Mouse (Mus musculus) adrenal gland, postnatal 10 days (tissue): ENCODE results near the gene Gprc5b. TPM values are rescaled to one million over a fixed set of nuclear protein-coding genes. Genes with fewer than 3 reads are reported as not detected.
A peak's percentile ranks its signal among the peaks of the same experiment; 100 is the strongest.

Experiments
- DNase-seq: peaks from one replicate; pipeline ENCODE4 v3.0.0; 2021; ENCODE audit warnings: mixed read lengths
- total RNA-seq, 2 experiments: library from RNA; stranded (reverse); gene quantifications; 2 replicates each; pipeline ENCODE4 v1.2.3; 2021

The Gprc5b gene
- total RNA-seq, 2 experiments from 2014 or later = 67.5 to 67.8 TPM

- no peak for DNase-seq
Observed at GRCm38 (mm10) chr7:118990282-118990681, 4.7 kb downstream of the Gprc5b start.

- peak; percentile 50 for DNase-seq
Observed at GRCm38 (mm10) chr7:118989275-118989856, 5.6 kb downstream of the Gprc5b start.

DNA sequence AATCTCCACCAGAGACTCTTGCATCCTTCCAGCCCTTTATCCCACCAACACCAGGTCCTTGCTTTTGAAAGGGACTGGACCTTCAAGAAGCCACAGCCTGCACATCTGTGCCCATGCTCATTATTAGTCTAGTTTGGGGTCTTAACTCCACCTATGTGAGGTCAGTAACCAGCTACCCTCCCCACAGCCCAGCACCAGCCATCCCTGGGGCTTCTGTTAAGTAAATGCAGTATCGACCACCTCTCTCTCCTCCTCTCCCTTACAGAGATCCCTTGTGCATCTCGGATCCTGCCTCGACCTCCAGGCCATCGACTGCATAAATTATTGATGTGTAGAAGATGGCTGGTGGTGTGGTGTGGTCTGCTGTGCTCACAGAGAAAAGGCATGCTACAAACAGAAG is 8.6 kb downstream of the Gprc5b start:
- no peak for DNase-seq

DNA sequence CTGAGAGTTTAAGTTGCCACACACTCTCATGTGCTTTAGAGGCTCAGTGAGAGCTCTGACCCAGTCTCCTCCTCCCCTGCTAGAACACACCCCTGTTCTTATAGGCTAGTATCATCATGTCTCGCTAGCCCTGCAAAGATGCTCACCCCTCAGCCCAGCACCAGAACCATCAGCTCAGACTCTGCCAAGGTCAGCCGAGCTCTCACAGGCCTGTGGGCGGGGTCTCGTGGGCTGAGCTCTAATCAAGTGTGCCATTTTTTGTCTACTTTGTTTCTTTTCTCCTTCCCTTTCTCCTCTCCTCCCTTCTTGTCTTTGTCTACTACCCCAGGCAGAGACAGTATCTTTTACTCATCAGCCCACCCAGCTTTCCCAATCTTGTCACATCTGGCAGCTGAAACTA is 9.2 kb downstream of the Gprc5b start:
- peak; percentile 51 for DNase-seq

DNA sequence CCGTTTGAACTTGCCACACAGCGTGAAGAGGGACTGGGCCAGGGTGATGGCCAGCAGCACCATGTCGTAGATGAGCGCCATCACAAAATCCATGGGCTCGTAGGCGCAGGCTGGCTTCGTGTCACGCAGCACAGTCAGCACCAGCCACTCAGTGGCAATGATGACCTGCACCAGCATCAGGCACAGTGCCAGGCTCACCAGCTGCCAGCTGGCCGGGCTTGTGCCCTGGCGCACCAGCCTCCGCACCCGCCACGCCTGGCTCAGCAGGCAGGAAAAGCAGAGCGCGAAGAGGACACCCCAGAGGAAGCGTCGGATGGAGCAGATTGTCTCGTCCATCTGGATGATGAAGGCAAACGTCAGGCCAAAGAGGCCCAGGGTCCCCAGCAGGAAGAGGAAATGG is 11.1 kb downstream of the Gprc5b start:
- peak; percentile 88 for DNase-seq

DNA sequence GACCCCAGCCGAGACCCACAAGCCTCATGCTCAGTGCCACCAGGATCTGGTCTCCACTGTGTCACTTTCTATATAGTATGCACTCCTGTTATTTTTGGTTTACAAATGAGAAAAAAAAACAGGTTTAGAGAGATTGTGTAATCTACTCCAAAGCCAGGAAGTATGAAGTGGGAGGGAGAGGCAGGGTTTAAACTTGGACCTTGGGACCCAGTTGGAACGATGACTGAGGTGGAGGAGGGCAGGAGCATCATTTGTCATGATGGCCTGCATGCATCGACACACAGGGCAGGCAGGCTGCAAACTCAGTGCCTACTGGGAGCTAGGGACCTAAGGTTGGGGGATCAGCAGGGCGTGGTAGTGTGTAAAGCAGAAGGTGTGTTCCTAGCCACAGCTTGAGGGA is 12.4 kb downstream of the Gprc5b start:
- peak; percentile 50 for DNase-seq

- no peak for DNase-seq
Observed at GRCm38 (mm10) chr7:118981831-118982230, 13.2 kb downstream of the Gprc5b start.

- peak; percentile 79 for DNase-seq
Observed at GRCm38 (mm10) chr7:118981346-118981745, 13.7 kb downstream of the Gprc5b start.

DNA sequence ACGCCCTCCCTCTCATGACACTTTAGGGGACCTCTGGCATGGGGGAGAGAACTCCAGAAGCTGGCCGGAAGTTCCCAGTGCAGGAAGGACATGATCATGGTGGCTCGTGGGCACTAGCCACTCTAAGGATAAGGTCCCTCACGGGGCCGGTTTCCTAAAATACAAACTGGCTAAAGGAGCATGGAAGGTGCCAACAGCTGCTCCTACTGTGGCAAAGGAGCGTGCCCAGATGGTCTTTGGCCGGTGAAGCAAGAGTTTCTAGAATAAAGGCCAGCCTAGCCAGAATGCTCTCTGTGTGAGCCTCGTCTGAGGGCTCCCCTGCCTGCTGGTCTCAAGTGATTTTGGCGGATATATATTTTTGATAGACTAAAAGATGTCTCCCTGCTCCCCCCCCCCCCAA is 15.3 kb downstream of the Gprc5b start:
- DNase-seq = peak; percentile 59

DNA sequence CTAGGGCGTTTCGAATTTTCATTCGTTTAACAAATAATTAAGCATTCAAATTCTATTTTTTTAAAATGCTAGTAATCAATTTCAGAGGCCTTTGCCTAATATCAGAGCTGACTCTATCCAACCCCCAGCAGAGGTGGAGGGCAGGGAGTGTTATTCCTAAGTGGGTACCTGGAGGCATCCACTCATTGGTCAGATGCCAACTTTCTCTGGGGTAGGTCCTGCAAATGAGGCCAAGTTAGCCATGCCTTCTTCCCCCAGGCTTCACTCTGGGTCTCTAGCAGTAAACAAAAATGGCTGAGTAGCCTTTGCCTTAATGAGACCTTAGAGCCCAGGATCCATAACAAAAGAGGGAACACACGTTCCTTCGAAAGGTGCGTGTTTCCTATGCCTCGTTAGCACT is 15.9 kb downstream of the Gprc5b start:
- no peak for DNase-seq

DNA sequence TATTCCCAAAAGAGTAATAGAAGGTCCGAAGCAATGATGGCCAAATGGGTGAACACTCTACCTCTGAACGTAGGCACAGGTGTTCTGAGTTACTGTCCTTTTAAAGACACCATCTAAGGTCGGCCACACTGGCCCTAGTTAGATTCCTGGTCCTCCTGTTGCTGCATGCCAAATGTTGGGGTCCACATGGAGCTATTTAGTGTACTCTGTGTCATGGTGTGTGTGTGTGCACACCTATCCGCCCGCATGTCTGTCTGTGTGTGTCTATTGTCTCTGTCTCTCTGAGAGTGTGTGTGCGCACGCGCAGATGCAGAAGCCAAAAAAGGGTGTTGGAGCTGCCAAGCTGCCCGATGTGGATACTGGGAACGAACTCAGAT is 17.9 kb downstream of the Gprc5b start:
- no peak for DNase-seq

- peak; percentile 59 for DNase-seq
Observed at GRCm38 (mm10) chr7:118976414-118977166, 18.4 kb downstream of the Gprc5b start.

- no peak for DNase-seq
Observed at GRCm38 (mm10) chr7:118975837-118976236, 19.2 kb downstream of the Gprc5b start.

- peak; percentile 46 for DNase-seq
Observed at GRCm38 (mm10) chr7:118973377-118973776, 21.6 kb downstream of the Gprc5b start.

DNA sequence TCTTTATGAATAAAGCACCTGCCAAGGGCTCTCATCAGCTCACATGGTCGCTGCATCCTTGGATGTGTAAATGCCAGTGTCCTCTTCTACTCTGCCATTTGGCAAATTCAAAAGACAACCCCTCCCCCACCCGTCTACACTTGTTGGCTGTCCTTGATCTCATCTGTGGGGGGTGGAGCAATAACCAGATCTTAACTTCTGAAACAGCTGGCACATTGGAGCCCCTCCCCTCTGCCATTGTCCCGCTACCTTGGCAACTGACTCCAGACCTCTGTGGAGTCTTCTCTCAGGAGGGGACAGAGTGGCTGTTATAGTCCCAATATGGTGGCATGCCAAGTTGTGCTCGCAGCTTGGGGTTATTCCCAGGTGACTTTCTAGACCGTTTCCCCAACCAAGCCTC is 22.7 kb downstream of the Gprc5b start:
- DNase-seq = peak; percentile 75

DNA sequence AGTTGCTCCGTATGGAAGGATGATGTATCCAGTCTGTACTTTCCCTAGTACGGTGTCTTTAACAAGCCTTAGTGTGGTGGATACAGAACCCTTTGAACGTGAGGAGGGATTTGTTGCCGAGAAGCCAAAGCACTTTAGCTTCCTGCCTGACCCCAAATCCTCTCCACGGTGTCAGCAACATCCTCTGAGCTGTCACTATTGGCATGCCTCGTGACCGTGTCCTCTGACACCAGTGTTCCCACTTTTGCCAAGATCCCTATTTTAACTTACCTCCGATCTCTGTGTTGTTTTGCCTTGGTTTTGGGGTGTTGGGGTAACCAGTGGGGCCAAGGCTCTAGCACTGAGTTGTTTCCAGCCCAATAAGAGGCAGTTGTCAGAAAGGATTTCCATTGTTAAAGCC is 23.5 kb downstream of the Gprc5b start:
- no peak for DNase-seq

DNA sequence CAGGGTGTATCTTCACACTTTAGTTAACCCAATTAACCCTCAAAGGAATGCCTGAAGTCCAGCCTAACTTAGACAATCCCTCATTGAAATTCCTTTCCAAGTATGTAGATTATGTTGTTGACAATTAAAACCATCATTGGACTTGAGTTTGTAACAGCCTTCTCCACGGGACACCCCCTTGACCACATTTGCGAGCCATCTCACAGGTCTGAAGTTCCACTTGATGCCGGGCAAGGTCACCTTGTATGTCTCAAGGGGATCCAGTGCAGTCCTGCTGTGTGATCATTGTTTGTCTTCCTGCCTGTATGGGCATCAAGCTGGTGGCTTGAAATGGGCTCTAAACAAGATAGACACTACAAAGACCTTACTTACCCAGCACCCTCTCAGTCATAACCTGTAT is 26.1 kb downstream of the Gprc5b start:
- DNase-seq = no peak

DNA sequence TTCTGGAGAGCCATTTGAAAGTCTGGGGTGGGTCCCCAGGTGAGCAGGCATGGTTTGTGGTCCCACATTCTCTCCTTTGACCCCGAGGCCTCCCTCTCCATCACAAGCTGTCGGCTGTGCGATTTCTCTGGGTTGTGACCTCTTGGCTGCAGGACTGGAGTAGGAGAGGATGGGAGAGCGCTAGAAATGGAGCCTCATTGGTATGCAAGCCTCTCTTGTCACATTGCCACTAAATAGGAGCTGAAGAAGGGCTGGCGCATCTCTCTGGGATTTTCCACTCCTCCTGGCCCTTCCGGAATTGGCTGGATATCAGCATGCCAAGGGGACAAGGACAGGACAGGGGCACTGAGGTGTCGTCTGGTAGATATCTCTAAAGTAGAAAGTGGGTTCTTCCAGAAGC is 29.8 kb downstream of the Gprc5b start:
- DNase-seq = no peak

GRCm38 (mm10) chr7:118964777-118965176 is 30.2 kb downstream of the Gprc5b start:
- DNase-seq = no peak

- no peak for DNase-seq
Observed at GRCm38 (mm10) chr7:118959209-118959608, 35.8 kb downstream of the Gprc5b start.

GRCm38 (mm10) chr7:118956616-118957246 is 38.3 kb downstream of the Gprc5b start:
- no peak for DNase-seq

GRCm38 (mm10) chr7:118954968-118955367 is 40.0 kb downstream of the Gprc5b start:
- no peak for DNase-seq

- DNase-seq = no peak
Observed at GRCm38 (mm10) chr7:118953626-118954282, 41.3 kb downstream of the Gprc5b start.
